Mouse (Mus musculus) myocyte (in vitro differentiated cells): ENCODE measurements around the gene Gbx2. TPM values are rescaled to one million over a fixed set of nuclear protein-coding genes. Genes with fewer than 3 reads are reported as not detected.

Source experiments
- H3K27me3 ChIP-seq: one replicate; pipeline ENCODE4 v1.6.1; 2011; ENCODE audit not compliant: control insufficient read depth, insufficient read depth, insufficient read length
- H3K36me3 ChIP-seq: one replicate; pipeline ENCODE4 v1.6.1; 2011; ENCODE audit not compliant: control insufficient read depth, insufficient read depth
- H3K4me2 ChIP-seq: one replicate; pipeline ENCODE4 v1.6.1; 2011; ENCODE audit warnings: low read depth, control low read depth
- H3K4me3 ChIP-seq: one replicate; pipeline ENCODE4 v1.5.1; 2011; ENCODE audit warnings: mild to moderate bottlenecking, control low read depth, moderate library complexity
- H3K79me2 ChIP-seq: one replicate; pipeline ENCODE4 v1.6.1; 2011; ENCODE audit not compliant: control insufficient read depth, insufficient read depth
- H3ac ChIP-seq: one replicate; pipeline ENCODE4 v1.6.1; 2011; ENCODE audit not compliant: control insufficient read depth, insufficient read length
- CEBPB ChIP-seq: IDR thresholded peaks from 2 replicates; pipeline ENCODE4 v1.6.1; 2011; ENCODE audit warnings: mild to moderate bottlenecking, moderate library complexity; ENCODE audit not compliant: poor library complexity, insufficient read depth, severe bottlenecking
- E2F4 ChIP-seq: IDR thresholded peaks from one replicate; pipeline ENCODE4 v1.6.1; 2011; ENCODE audit warnings: mild to moderate bottlenecking, control low read depth, moderate library complexity; ENCODE audit not compliant: insufficient read depth
- MAX ChIP-seq: IDR thresholded peaks from one replicate; pipeline ENCODE4 v1.6.1; 2011; ENCODE audit warnings: low read depth, mild to moderate bottlenecking, control low read depth
- MYOD1 ChIP-seq, 3 experiments: IDR thresholded peaks; one replicate each; pipeline ENCODE4 v1.6.1; 2011; ENCODE audit warnings: control low read depth in 2 of 3, low read depth in 2 of 3, mild to moderate bottlenecking in 2 of 3, moderate library complexity in 1 of 3; ENCODE audit not compliant: insufficient read length in 2 of 3, control insufficient read depth in 1 of 3
- MYOG ChIP-seq, 3 experiments: IDR thresholded peaks; one replicate each; pipeline ENCODE4 v1.6.1; 2011; ENCODE audit warnings: control low read depth in 2 of 3, low read depth in 2 of 3, mild to moderate bottlenecking in 2 of 3; ENCODE audit not compliant: insufficient read length in 2 of 3, control insufficient read depth in 1 of 3, insufficient read depth in 1 of 3
- POLR2A ChIP-seq: IDR thresholded peaks from one replicate; pipeline ENCODE4 v1.6.1; 2011; ENCODE audit warnings: low read depth, mild to moderate bottlenecking, control low read depth, moderate library complexity; ENCODE audit not compliant: insufficient read length
- POLR2AphosphoS2 ChIP-seq: IDR thresholded peaks from one replicate; pipeline ENCODE4 v1.6.1; 2011; ENCODE audit warnings: low read depth, control low read depth; ENCODE audit not compliant: insufficient read length
- REST ChIP-seq: IDR thresholded peaks from one replicate; pipeline ENCODE4 v1.6.1; 2011; ENCODE audit warnings: mild to moderate bottlenecking, control low read depth, moderate library complexity; ENCODE audit not compliant: insufficient read depth, insufficient read length
- SRF ChIP-seq: IDR thresholded peaks from one replicate; pipeline ENCODE4 v1.6.1; 2011; ENCODE audit warnings: low read depth; ENCODE audit not compliant: control insufficient read depth, insufficient read length
- TCF12 ChIP-seq: IDR thresholded peaks from one replicate; pipeline ENCODE4 v1.6.1; 2011; ENCODE audit warnings: mild to moderate bottlenecking, control low read depth; ENCODE audit not compliant: poor library complexity, insufficient read depth, severe bottlenecking
- TCF3 ChIP-seq: IDR thresholded peaks from one replicate; pipeline ENCODE4 v1.6.1; 2011; ENCODE audit warnings: low read depth, control low read depth; ENCODE audit not compliant: insufficient read length
- USF1 ChIP-seq: IDR thresholded peaks from one replicate; pipeline ENCODE4 v1.6.1; 2011; ENCODE audit warnings: low read depth, mild to moderate bottlenecking, control low read depth, moderate library complexity
- polyA plus RNA-seq: library from polyadenylated mRNA; unstranded; fragments of >200 nt; fragmentation: generic; extraction: Trizol; gene quantifications from one replicate; pipeline ENCODE4 v1.2.1, GENCODE M21; 2012; ENCODE audit warnings: missing spikeins

Gbx2 gene
- polyA plus RNA-seq, 1 experiment = not detected

DNA sequence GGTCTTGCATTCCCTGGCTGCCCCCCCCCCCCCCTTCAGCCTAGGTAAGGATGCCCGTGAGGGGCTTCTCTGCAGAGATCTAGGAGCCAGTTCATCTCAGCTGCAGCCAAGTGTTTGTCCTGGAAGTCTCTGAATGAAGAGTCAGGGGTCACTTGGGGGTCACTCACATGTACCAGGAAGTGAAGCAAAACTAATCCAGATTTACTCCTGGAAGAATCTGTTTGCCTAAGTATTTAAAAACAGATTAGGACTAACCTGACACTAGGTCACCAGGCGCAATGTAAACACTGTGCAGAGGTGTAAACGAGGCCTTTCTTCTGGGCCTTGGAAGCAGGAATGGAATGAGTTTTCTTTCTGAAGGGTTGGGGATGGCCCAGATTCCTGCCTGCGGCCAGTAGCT is 45.3 kb downstream of the Gbx2 start:
- Histone ChIP-seq H3ac (no peak overlapping the region), H3K79me2 (no peaks in the 10 kb centered on the region), H3K4me2 (no peak overlapping the region), H3K4me3 (no peak overlapping the region), H3K36me3 (peaks cover 12% of the 10 kb centered on the region), H3K27me3 (no peaks in the 10 kb centered on the region)
- no peak for TF ChIP-seq MYOD1 (IDR thresholded peaks at IDR 0.05; ENCODE audit: control insufficient read depth in 1 of 3, insufficient read length in 2 of 3, low read depth in 2 of 3)
- no peak for TF ChIP-seq MYOG (IDR thresholded peaks at IDR 0.05; ENCODE audit: control insufficient read depth in 1 of 3, insufficient read depth in 1 of 3, insufficient read length in 2 of 3, low read depth in 2 of 3)
- TF ChIP-seq MAX = no peak
- no peak for TF ChIP-seq SRF
- TF ChIP-seq POLR2A = no peak
- no peak for TF ChIP-seq REST
- TF ChIP-seq E2F4 = no peak
- no peak for TF ChIP-seq USF1

DNA sequence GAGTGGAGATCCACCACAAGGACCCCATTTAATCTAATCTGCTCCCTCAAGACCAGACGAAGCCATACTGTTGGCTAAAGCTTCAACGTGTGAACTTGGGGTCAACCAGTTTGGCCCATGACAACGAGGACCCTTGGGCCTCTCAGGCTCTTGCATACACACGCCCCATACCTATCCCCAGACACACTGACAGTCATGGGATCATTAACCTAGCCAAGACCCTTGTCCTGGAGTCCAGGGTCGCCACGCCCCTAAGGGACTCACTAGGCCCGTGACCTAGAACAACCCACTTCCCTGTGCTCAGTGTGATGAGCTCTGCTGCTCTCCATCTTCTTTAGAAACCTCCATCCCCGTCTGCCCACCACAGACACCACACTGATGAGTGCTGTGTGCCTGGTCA is 46.6 kb downstream of the Gbx2 start:
- TF ChIP-seq SRF (no peak), MYOG (IDR thresholded peaks at IDR 0.05; ENCODE audit: control insufficient read depth in 1 of 3, insufficient read depth in 1 of 3, insufficient read length in 2 of 3, low read depth in 2 of 3) (no peak), MAX (no peak), POLR2AphosphoS2 (no peak), CEBPB (no peak), E2F4 (no peak), USF1 (no peak)
- no peaks in the 10 kb centered on the region for H3K79me2 ChIP-seq

DNA sequence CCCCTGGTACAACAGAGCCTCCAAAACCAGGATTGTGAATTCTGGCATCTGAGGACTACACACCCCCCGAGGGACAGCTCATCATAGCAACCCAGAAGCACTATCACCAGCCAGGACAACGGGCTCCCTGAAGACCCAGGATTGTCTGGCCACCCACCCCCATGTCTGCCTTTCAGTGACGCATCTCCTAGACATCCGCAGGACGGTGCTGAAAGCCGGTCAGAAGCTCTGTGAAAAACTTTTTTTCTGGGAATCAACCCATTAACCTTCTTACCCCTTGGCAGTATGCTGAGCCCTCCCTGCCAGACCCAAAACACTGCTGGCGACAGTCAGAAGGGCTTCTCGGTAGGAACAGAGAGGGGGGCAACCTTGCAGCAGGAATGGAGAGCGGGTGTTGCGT is 50.1 kb downstream of the Gbx2 start:
- H3K4me3 ChIP-seq = no peak overlapping the region
- H3K4me2 ChIP-seq = no peak overlapping the region
- no peak overlapping the region for H3ac ChIP-seq
- H3K27me3 ChIP-seq = no peaks in the 10 kb centered on the region
- H3K79me2 ChIP-seq = no peaks in the 10 kb centered on the region
- TF ChIP-seq POLR2AphosphoS2 (no peak), TCF12 (no peak), TCF3 (no peak), POLR2A (no peak), MYOD1 (IDR thresholded peaks at IDR 0.05; ENCODE audit: control insufficient read depth in 1 of 3, insufficient read length in 2 of 3, low read depth in 2 of 3) (no peak), SRF (no peak), REST (no peak), MAX (no peak), E2F4 (no peak), CEBPB (no peak), USF1 (no peak), MYOG (IDR thresholded peaks at IDR 0.05; ENCODE audit: control insufficient read depth in 1 of 3, insufficient read depth in 1 of 3, insufficient read length in 2 of 3, low read depth in 2 of 3) (no peak)
- no peaks in the 10 kb centered on the region for H3K36me3 ChIP-seq

More for the DNA sequence above, 46.6 kb downstream of the Gbx2 start:
- Histone ChIP-seq H3K36me3 (peaks cover 5% of the 10 kb centered on the region), H3ac (no peak overlapping the region), H3K4me2 (no peak overlapping the region), H3K27me3 (no peaks in the 10 kb centered on the region), H3K4me3 (no peak overlapping the region)

DNA sequence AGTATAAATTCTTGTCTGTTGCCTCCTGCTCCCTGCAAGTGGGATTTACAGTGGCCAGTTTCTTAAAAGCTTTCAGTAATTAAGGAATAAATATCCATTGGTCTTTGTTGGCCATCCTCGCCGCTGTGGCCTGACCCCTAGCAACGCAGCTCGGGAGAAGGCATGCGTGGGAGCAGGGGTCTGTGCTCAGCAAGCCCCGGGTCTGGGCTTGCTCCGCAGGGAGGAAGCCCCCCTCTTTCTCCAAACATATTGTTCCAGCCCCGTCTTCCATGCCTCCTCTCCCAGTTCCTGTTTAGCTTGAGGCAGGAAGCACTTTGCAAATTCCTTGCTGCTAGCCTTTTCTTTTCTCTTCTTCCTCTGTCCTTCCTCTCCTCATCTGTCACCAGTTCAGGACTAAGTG is 50.8 kb downstream of the Gbx2 start:
- no peak overlapping the region for H3K4me3 ChIP-seq
- TF ChIP-seq TCF3 (no peak), CEBPB (no peak), TCF12 (no peak), MYOD1 (IDR thresholded peaks at IDR 0.05; ENCODE audit: control insufficient read depth in 1 of 3, insufficient read length in 2 of 3, low read depth in 2 of 3) (no peak), MAX (no peak), REST (no peak), POLR2AphosphoS2 (no peak), MYOG (IDR thresholded peaks at IDR 0.05; ENCODE audit: control insufficient read depth in 1 of 3, insufficient read depth in 1 of 3, insufficient read length in 2 of 3, low read depth in 2 of 3) (no peak), E2F4 (no peak), SRF (no peak), USF1 (no peak), POLR2A (no peak)
- H3K27me3 ChIP-seq = no peaks in the 10 kb centered on the region
- no peaks in the 10 kb centered on the region for H3K79me2 ChIP-seq
- H3ac ChIP-seq = no peak overlapping the region
- H3K4me2 ChIP-seq = no peak overlapping the region
- no peaks in the 10 kb centered on the region for H3K36me3 ChIP-seq

DNA sequence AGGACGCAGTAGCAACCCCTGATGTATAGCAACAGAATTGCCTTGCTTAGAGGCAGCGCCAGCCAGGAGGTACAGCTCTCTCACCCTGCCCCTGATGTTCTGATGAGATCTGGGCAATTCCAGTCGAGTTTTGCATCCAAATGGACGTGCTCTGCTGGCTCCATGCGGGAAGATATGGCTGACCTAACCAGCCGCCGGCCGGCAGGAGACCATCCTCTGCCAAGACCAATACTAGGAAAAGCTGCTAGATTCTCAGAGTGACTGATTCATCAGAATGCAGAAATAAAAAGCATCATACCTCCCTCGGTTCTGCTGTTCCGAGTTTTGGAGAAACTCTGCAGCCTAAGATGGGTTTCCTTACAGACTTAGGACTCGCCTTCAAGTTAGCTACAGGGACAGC is 52.5 kb downstream of the Gbx2 start:
- no peaks in the 10 kb centered on the region for H3K79me2 ChIP-seq
- no peaks in the 10 kb centered on the region for H3K27me3 ChIP-seq
- no peaks in the 10 kb centered on the region for H3K36me3 ChIP-seq
- H3K4me2 ChIP-seq = no peak overlapping the region
- H3K4me3 ChIP-seq = no peak overlapping the region
- TF ChIP-seq REST = no peak
- no peak for TF ChIP-seq MAX
- no peak for TF ChIP-seq TCF3
- no peak for TF ChIP-seq TCF12
- TF ChIP-seq MYOG (IDR thresholded peaks at IDR 0.05; ENCODE audit: control insufficient read depth in 1 of 3, insufficient read depth in 1 of 3, insufficient read length in 2 of 3, low read depth in 2 of 3) = no peak
- no peak for TF ChIP-seq SRF
- TF ChIP-seq CEBPB = no peak
- no peak for TF ChIP-seq MYOD1 (IDR thresholded peaks at IDR 0.05; ENCODE audit: control insufficient read depth in 1 of 3, insufficient read length in 2 of 3, low read depth in 2 of 3)
- H3ac ChIP-seq = no peak overlapping the region
